Mouse (Mus musculus) C2C12 (cell line): ENCODE data around the gene Med21. TPM values are rescaled to one million over a fixed set of nuclear protein-coding genes. Genes with fewer than 3 reads are reported as not detected.

ENCODE experiments used
- H3K27me3 ChIP-seq: one replicate; pipeline ENCODE4 v1.6.1; 2011; ENCODE audit not compliant: control insufficient read depth, insufficient read depth, insufficient read length
- H3K36me3 ChIP-seq: one replicate; pipeline ENCODE4 v1.6.1; 2011; ENCODE audit not compliant: control insufficient read depth, insufficient read depth
- H3K4me3 ChIP-seq: one replicate; pipeline ENCODE4 v1.5.1; 2011; ENCODE audit warnings: mild to moderate bottlenecking, control low read depth; ENCODE audit not compliant: poor library complexity, insufficient read depth, severe bottlenecking
- H3K79me2 ChIP-seq: one replicate; pipeline ENCODE4 v1.6.1; 2011; ENCODE audit not compliant: control insufficient read depth, insufficient read depth
- H3K79me3 ChIP-seq: one replicate; pipeline ENCODE4 v1.6.1; 2011; ENCODE audit warnings: low read depth, control low read depth
- H3ac ChIP-seq: one replicate; pipeline ENCODE3; 2011; ENCODE audit warnings: low read depth; ENCODE audit not compliant: control insufficient read depth, insufficient read length
- CEBPB ChIP-seq: IDR thresholded peaks from one replicate; pipeline ENCODE4 v1.6.1; 2011; ENCODE audit warnings: low read depth, mild to moderate bottlenecking, control low read depth, moderate library complexity
- CTCF ChIP-seq: IDR thresholded peaks from one replicate; pipeline ENCODE4 v1.5.1; 2011; ENCODE audit not compliant: control insufficient read depth, insufficient read depth, insufficient read length
- FOSL1 ChIP-seq: IDR thresholded peaks from one replicate; pipeline ENCODE4 v1.8.0; 2011; ENCODE audit warnings: mild to moderate bottlenecking, low read length; ENCODE audit not compliant: poor library complexity, insufficient read depth, severe bottlenecking
- MAX ChIP-seq: IDR thresholded peaks from one replicate; pipeline ENCODE4 v1.6.1; 2011; ENCODE audit warnings: mild to moderate bottlenecking, control low read depth
- MYOD1 ChIP-seq: IDR thresholded peaks from one replicate; pipeline ENCODE4 v1.6.1; 2011; ENCODE audit warnings: low read depth; ENCODE audit not compliant: control insufficient read depth, insufficient read length
- MYOG ChIP-seq: IDR thresholded peaks from one replicate; pipeline ENCODE4 v1.6.1; 2011; ENCODE audit not compliant: control insufficient read depth, insufficient read length; ENCODE audit errors: extremely low read depth
- USF1 ChIP-seq: IDR thresholded peaks from one replicate; pipeline ENCODE4 v1.6.1; 2011; ENCODE audit warnings: low read depth, mild to moderate bottlenecking, control low read depth, moderate library complexity
- polyA plus RNA-seq: library from polyadenylated mRNA; unstranded; fragments of >200 nt; fragmentation: generic; extraction: Trizol; gene quantifications from one replicate; pipeline ENCODE4 v1.2.1, GENCODE M21; 2012; ENCODE audit warnings: missing spikeins

Gene Med21
- polyA plus RNA-seq, 1 experiment = 49.0 TPM

DNA sequence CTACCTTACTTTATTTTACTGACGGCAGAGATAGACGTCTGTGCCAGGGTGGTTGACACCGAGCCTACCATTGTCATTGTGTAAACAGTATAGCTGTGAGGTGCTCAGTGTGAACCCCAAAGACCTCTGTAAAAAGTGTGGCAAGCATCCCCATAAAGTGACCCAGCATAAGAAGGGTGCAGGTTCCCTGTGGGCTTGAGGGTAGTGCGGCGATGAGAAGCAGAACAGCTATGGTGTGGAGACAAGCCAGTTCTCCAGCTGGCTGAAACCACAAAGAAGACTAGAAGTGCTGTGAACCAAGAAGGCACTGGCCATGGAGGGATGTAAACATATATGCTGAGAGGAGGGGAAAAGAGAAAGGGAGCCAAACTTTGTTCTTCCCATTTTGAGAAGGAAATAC is 19.3 kb downstream of the Med21 start:
- no peak overlapping the region for H3K4me3 ChIP-seq
- H3ac ChIP-seq = no peak overlapping the region
- no peaks in the 10 kb centered on the region for H3K79me2 ChIP-seq
- H3K79me3 ChIP-seq = no peaks in the 10 kb centered on the region
- H3K27me3 ChIP-seq = no peaks in the 10 kb centered on the region
- no peaks in the 10 kb centered on the region for H3K36me3 ChIP-seq
- TF ChIP-seq MYOG (no peak), CEBPB (no peak), MYOD1 (no peak), USF1 (no peak), MAX (no peak), CTCF (no peak), FOSL1 (no peak)

DNA sequence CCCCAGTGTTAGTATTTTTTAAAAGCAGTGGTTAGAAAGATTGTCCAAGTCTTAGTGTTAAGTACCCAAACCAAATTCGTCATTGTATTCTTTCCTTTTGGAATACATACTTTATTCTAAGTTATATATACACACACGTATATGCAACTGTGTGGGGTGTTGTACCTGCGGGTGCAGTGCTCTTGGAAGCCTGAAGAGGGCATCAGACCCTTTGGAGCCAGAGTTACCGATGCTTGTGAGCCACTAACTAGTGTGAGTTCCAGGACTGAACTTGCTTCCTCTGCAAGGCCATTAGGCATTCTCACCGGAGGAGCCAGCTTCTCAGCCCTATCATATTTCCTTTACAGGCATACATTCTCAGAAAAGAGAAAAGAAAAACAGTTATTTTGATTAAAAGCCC is 20.3 kb downstream of the Med21 start:
- TF ChIP-seq MAX (no peak), CTCF (peak; percentile 25)
- Histone ChIP-seq H3K36me3 (no peaks in the 10 kb centered on the region), H3K27me3 (no peaks in the 10 kb centered on the region), H3K79me3 (no peaks in the 10 kb centered on the region), H3K79me2 (no peaks in the 10 kb centered on the region), H3ac (no peak overlapping the region), H3K4me3 (no peak overlapping the region)

DNA sequence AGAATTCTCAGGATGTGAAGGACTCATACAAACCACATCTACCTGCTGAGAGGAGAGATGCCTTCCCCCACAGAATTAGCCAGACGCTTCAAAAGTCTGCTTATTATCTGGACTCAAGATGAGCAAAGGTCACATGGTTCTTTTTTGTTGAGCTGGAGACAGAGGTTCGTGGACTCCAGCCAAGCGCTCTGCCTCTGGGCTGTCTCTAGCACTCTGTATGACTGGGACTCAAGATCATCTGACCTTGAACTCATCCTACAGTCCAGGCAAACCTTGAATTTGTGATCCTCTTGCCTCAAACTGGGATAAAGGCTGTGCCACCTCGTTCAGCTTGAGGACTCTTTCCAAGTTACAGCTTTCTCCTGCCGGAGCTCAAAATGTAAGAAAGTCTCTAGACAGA is 21.8 kb downstream of the Med21 start:
- Histone ChIP-seq H3K36me3 (no peaks in the 10 kb centered on the region), H3K79me3 (no peaks in the 10 kb centered on the region), H3ac (no peak overlapping the region), H3K79me2 (no peaks in the 10 kb centered on the region), H3K27me3 (no peaks in the 10 kb centered on the region), H3K4me3 (no peak overlapping the region)
- TF ChIP-seq MAX (no peak), MYOD1 (no peak), USF1 (no peak), CEBPB (no peak), MYOG (no peak), FOSL1 (no peak), CTCF (no peak)

DNA sequence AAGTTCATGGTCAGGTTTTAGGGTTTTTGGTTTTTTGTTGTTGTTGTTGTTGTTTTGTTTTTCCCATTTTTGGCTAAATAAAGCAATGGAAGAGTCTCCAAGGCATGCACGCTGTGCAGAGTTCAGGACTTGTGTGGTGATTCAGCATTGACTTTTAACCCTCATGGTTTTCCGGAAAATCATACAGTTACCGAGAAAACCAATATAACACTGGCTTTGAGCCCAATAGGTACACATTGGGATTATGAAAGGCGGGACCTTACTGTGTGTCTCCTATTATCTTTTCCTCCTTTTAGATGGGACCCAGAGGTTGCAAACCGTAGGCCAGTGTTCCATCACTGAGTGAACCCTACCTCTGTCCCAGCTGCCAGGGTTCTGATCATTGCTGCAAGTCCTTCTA is 22.6 kb downstream of the Med21 start:
- TF ChIP-seq FOSL1 (no peak), CEBPB (no peak), MYOG (no peak), MYOD1 (no peak)
- no peaks in the 10 kb centered on the region for H3K36me3 ChIP-seq
- H3K4me3 ChIP-seq = no peak overlapping the region
- no peak overlapping the region for H3ac ChIP-seq
- H3K79me3 ChIP-seq = no peaks in the 10 kb centered on the region
- H3K79me2 ChIP-seq = no peaks in the 10 kb centered on the region
- H3K27me3 ChIP-seq = no peaks in the 10 kb centered on the region

DNA sequence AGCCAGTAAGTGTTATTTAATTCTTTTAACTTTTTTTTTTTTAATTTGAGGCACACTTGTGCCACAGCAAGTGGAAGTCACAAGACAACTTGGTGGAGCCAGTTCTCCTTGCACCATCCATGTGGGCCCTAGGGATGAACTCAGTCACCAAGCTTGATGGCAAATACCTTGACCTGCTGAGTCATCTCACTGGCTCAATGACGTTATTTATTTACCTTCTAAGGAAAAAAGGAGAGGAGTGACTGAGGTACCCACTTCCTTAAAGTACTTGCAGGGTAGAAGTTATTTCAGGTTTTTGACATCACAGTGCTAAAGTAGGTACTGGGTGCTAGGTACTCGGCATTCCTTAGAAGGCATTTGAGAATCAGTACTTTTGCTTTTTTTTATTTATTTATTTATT is 23.1 kb downstream of the Med21 start:
- TF ChIP-seq MYOD1 (no peak), CEBPB (no peak), CTCF (no peak), FOSL1 (no peak), USF1 (no peak), MYOG (no peak), MAX (no peak)
- Histone ChIP-seq H3K4me3 (no peak overlapping the region), H3K36me3 (no peaks in the 10 kb centered on the region), H3K79me2 (no peaks in the 10 kb centered on the region), H3K27me3 (no peaks in the 10 kb centered on the region), H3K79me3 (no peaks in the 10 kb centered on the region), H3ac (no peak overlapping the region)

DNA sequence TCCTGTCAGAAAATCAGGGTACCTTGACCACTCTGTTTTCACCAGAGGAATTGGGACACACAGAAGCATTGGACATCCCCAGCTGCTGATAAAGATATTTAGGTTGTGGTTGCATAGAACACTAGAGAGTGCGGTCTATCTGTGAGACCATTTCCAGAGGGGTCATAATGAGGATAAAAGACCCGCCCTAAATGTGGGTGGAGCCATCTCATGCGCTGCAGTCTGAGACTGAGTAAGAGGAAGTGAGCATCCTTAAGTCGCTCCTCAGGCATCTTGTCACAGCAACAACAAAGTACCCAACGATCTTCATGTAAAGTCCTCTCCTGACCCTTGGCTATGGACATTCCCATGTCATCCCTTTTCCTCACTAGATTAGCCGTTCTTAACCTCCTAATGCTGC is 24.5 kb downstream of the Med21 start:
- H3K79me3 ChIP-seq = no peaks in the 10 kb centered on the region
- H3K4me3 ChIP-seq = no peak overlapping the region
- H3K36me3 ChIP-seq = no peaks in the 10 kb centered on the region
- TF ChIP-seq USF1 (no peak), MYOG (no peak), CEBPB (no peak), FOSL1 (no peak), CTCF (no peak), MAX (no peak), MYOD1 (no peak)
- no peaks in the 10 kb centered on the region for H3K79me2 ChIP-seq
- no peaks in the 10 kb centered on the region for H3K27me3 ChIP-seq
- no peak overlapping the region for H3ac ChIP-seq

DNA sequence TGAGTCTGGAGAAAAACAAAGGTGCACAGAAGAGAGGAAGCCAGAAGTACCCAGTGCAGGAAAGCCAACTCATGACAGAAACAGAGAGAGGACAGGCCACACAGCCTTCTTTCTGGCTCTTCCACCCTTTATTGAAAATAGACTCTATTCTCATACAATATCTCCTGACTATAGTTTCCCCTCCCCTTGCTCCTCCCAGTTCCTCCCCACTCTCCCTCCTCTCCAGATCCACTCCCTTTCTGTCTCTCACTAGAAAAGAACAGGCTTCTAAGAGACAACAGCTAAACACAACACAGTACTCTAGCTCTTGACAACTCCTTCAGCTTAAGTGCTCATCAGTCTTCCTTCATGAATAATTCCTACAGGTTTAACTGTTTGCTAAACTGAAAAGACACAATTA is 26.3 kb downstream of the Med21 start:
- Histone ChIP-seq H3K4me3 (no peak overlapping the region), H3K79me3 (no peaks in the 10 kb centered on the region), H3K79me2 (no peaks in the 10 kb centered on the region), H3K27me3 (no peaks in the 10 kb centered on the region), H3K36me3 (no peaks in the 10 kb centered on the region), H3ac (no peak overlapping the region)
- TF ChIP-seq MAX (no peak), CTCF (no peak), MYOD1 (no peak)
